Mouse (Mus musculus): ENCODE measurements at regions not wholly inside any gene's neighbourhood (a gene's known extent, or its start where the extent isn't known, plus 50 kb on each side); places are given as distances from the start of the nearest gene placed in this dataset. TPM values are rescaled to one million over a fixed set of nuclear protein-coding genes. Genes with fewer than 3 reads are reported as not detected.

DNA sequence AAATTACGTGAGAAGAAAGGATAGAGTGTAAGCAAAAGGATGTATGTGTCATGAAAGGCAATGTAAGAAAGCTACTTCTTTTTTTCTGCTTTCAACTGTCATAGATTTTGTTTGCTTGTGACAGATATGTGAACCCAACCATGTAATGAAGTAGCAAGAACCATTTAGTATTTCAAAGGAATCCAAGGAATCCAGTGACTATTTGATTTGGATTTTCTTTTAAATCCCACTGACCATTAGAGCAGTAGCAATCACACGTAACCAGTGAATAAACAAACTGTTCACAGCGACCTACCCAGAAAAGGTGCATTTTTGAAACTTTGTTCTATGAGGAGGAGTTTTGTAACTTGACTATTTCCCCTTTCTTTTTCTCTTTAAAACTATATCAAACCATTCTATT, 981.2 kb upstream of the Luzp2 start:
- no peak for ATAC-seq
- Histone ChIP-seq H3K9ac (ENCODE audit: low read length) (no peak overlapping the region), H3K4me3 (ENCODE audit: low read depth, low read length) (no peak overlapping the region), H3K4me1 (ENCODE audit: control insufficient read depth, insufficient read depth, low read length) (no peaks in the 10 kb centered on the region), H3K27ac (ENCODE audit: low read depth, low read length) (no peak overlapping the region), H3K4me2 (ENCODE audit: low read length) (no peak overlapping the region), H3K36me3 (ENCODE audit: control insufficient read depth, insufficient read depth, low read length) (no peaks in the 10 kb centered on the region), H3K9me3 (replicated peaks; ENCODE audit: control insufficient read depth, low read length) (no peaks in the 10 kb centered on the region), H3K27me3 (replicated peaks; ENCODE audit: control insufficient read depth, insufficient read depth, low read length) (no peaks in the 10 kb centered on the region)
- DNase-seq (ENCODE audit: low spot score) = no peak
- 70% methylated on average over 3 of the region's 3 CpGs for WGBS

DNA sequence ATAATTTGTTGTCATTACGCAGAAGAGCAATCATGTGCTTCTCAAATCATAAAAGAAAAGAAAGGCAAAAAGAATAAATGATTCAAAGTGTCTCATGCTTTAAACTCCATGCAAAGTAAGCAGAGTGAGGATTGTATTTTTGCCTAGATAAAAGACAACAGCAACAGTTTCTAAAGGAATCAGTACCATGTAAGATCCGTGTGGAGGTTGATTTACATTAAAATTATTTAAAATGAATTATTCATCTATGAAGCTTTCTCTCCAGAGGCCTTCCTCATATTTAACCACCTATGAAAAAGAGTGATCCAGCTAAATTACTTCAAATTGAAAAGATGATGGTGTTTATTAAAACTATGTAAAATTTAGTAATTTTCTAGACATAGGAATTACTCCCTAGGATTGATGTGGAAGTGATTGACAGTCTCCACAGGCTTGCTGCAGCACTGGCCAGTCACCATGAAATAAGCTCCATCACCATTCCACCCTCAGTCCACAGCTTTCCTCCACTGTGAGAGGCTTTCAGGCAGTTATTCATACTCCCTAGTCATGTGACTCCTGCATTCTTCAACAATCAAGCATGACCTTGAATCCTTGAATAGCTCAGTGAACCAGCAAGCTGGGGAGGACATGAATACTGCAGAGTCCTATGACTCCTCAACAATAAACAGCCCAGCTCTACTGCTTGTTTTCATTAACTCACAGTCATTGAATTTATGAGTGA, 962.7 kb upstream of the Luzp2 start:
- H3K4me3 ChIP-seq (ENCODE audit: low read depth, low read length) = no peak overlapping the region
- no peaks in the 10 kb centered on the region for H3K36me3 ChIP-seq (ENCODE audit: control insufficient read depth, insufficient read depth, low read length)
- 58% methylated on average over 2 of the region's 2 CpGs for WGBS
- H3K27ac ChIP-seq (ENCODE audit: low read depth, low read length) = no peak overlapping the region
- no peak overlapping the region for H3K9ac ChIP-seq (ENCODE audit: low read length)
- H3K4me2 ChIP-seq (ENCODE audit: low read length) = no peak overlapping the region
- no peaks in the 10 kb centered on the region; the same call in 1 of the 2 replicates for H3K4me1 ChIP-seq (ENCODE audit: control insufficient read depth, insufficient read depth, low read length)
- ATAC-seq = peak; percentile 69
- H3K27me3 ChIP-seq (replicated peaks; ENCODE audit: control insufficient read depth, insufficient read depth, low read length) = no peaks in the 10 kb centered on the region
- DNase-seq (ENCODE audit: low spot score) = peak; percentile 25
- no peaks in the 10 kb centered on the region for H3K9me3 ChIP-seq (replicated peaks; ENCODE audit: control insufficient read depth, low read length)

DNA sequence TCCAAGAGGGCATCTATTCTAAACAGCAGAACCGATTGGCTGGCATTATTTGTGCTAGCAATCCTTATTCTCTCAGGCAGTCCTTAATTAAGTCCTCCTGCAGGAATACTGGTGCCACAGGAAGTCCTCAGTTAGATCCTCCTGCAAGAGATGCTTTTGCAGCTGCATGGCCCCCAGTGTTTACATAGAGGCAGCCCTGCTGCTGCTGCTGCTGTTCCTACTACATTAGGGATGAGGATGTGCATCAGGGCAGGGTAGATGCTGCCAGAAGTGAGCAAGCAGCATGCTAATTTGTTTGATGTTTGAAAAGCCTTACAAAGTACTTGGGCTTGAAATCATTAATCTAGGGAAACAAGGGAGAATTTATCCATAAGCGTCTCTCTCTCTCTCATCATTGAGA, 922.3 kb upstream of the Luzp2 start:
- Histone ChIP-seq H3K4me2 (ENCODE audit: low read length) (no peak overlapping the region), H3K27ac (ENCODE audit: low read depth, low read length) (no peak overlapping the region), H3K27me3 (replicated peaks; ENCODE audit: control insufficient read depth, insufficient read depth, low read length) (no peaks in the 10 kb centered on the region), H3K36me3 (ENCODE audit: control insufficient read depth, insufficient read depth, low read length) (no peaks in the 10 kb centered on the region), H3K9ac (ENCODE audit: low read length) (no peak overlapping the region), H3K4me3 (ENCODE audit: low read depth, low read length) (no peak overlapping the region), H3K4me1 (ENCODE audit: control insufficient read depth, insufficient read depth, low read length) (no peaks in the 10 kb centered on the region), H3K9me3 (replicated peaks; ENCODE audit: control insufficient read depth, low read length) (no peaks in the 10 kb centered on the region)
- 54% methylated on average over 2 of the region's 2 CpGs for WGBS
- DNase-seq (ENCODE audit: low spot score) (no peak), ATAC-seq (no peak)

DNA sequence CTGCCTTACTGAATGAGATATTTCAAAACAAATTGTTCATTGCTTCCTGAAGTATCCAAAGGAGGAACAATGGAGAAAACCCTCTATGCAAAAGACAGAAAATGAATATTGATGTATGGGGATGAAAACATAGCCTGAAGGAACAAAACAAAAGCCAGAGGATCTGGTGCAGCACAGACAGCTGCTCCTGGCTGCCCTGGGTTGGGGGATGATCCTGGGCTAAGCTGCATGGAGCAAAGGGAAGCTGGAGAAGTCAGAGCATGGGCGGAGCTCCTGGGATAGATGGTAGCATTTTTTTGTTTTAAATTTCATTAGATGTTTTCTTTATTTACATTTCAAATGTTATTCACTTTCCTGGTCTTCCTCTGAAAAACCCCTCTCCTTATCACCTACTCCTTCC, 879.6 kb upstream of the Luzp2 start:
- Histone ChIP-seq H3K4me1 (ENCODE audit: control insufficient read depth, insufficient read depth, low read length) (no peaks in the 10 kb centered on the region), H3K27ac (ENCODE audit: low read depth, low read length) (no peak overlapping the region), H3K27me3 (replicated peaks; ENCODE audit: control insufficient read depth, insufficient read depth, low read length) (no peaks in the 10 kb centered on the region), H3K4me2 (ENCODE audit: low read length) (no peak overlapping the region), H3K36me3 (ENCODE audit: control insufficient read depth, insufficient read depth, low read length) (no peaks in the 10 kb centered on the region), H3K4me3 (ENCODE audit: low read depth, low read length) (no peak overlapping the region), H3K9me3 (replicated peaks; ENCODE audit: control insufficient read depth, low read length) (no peaks in the 10 kb centered on the region), H3K9ac (ENCODE audit: low read length) (no peak overlapping the region)
- ATAC-seq (no peak), DNase-seq (ENCODE audit: low spot score) (no peak)
- 95% methylated on average over 1 of the region's 1 CpGs for WGBS

DNA sequence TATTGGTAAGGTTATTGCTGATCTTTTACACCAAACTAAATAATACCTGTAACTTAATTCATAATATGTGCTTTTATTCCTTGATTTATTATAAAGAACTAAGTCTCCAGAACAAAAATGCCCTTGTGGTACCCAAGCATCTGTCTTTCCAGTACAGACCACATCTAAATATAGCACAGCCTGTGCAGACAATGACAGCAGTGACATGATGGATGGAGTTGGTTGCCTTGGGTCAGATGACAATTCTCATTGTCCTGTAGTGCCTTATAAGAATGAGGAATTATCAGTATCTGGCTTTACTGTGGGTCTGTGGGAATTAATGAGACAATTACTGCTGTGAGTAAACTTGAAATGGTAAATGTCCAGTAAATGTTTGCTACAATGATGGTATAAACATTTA, 859.8 kb upstream of the Luzp2 start:
- H3K4me3 ChIP-seq (ENCODE audit: low read depth, low read length) = no peak overlapping the region

DNA sequence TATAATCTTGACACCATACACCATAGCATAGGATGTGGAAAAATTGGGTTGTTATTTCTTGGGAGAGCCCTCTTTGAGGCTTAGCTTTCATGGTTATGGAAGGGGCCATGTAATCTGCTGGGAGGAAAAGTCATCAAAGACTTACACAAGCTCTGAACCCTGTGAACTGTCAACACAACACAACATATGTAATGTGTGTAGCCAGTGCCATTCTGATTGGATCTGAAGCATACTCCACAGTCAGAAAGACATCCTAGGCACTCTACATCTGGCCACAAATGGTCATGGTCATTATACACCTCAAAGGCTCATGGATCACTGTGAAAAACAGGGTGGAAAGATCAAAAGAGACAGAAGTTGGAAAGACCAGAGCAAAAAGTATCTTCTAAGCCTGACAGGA, 839.3 kb upstream of the Luzp2 start:
- Histone ChIP-seq H3K4me1 (ENCODE audit: control insufficient read depth, insufficient read depth, low read length) (no peaks in the 10 kb centered on the region), H3K4me3 (ENCODE audit: low read depth, low read length) (no peak overlapping the region), H3K27ac (ENCODE audit: low read depth, low read length) (no peak overlapping the region), H3K9ac (ENCODE audit: low read length) (no peak overlapping the region), H3K9me3 (replicated peaks; ENCODE audit: control insufficient read depth, low read length) (no peaks in the 10 kb centered on the region), H3K36me3 (ENCODE audit: control insufficient read depth, insufficient read depth, low read length) (no peaks in the 10 kb centered on the region), H3K4me2 (ENCODE audit: low read length) (no peak overlapping the region), H3K27me3 (replicated peaks; ENCODE audit: control insufficient read depth, insufficient read depth, low read length) (no peaks in the 10 kb centered on the region)
- no peak for ATAC-seq
- no peak for DNase-seq (ENCODE audit: low spot score)

More for the DNA sequence above, 859.8 kb upstream of the Luzp2 start:
- H3K27me3 ChIP-seq (replicated peaks; ENCODE audit: control insufficient read depth, insufficient read depth, low read length) = no peaks in the 10 kb centered on the region
- no peaks in the 10 kb centered on the region for H3K9me3 ChIP-seq (replicated peaks; ENCODE audit: control insufficient read depth, low read length)
- no peak for DNase-seq (ENCODE audit: low spot score)
- H3K4me2 ChIP-seq (ENCODE audit: low read length) = no peak overlapping the region
- no peaks in the 10 kb centered on the region for H3K36me3 ChIP-seq (ENCODE audit: control insufficient read depth, insufficient read depth, low read length)
- H3K27ac ChIP-seq (ENCODE audit: low read depth, low read length) = no peak overlapping the region
- no peak overlapping the region for H3K9ac ChIP-seq (ENCODE audit: low read length)
- no peak for ATAC-seq
- H3K4me1 ChIP-seq (ENCODE audit: control insufficient read depth, insufficient read depth, low read length) = no peaks in the 10 kb centered on the region

DNA sequence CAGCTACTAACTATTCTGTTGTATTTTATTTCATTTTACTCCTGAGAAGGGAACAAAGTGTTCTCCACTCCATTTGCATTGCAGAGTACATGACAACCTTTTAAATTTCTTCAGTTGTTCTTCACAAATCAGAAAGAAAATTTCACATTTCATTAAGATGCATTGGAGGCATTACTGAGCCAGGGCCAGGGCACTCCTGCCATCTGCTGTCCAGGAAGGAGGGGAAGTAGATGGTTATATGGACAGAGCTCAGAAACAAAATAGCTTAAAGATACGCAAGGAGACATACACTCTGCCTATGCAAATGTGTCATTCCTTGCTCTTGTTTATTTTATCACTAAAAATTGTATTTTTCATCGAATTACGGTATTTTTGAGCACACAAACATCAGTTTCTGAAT, 826.6 kb upstream of the Luzp2 start:
- no peak for ATAC-seq
- Histone ChIP-seq H3K36me3 (ENCODE audit: control insufficient read depth, insufficient read depth, low read length) (no peaks in the 10 kb centered on the region), H3K9ac (ENCODE audit: low read length) (no peak overlapping the region), H3K27ac (ENCODE audit: low read depth, low read length) (no peak overlapping the region), H3K4me1 (ENCODE audit: control insufficient read depth, insufficient read depth, low read length) (no peaks in the 10 kb centered on the region), H3K9me3 (replicated peaks; ENCODE audit: control insufficient read depth, low read length) (no peaks in the 10 kb centered on the region), H3K27me3 (replicated peaks; ENCODE audit: control insufficient read depth, insufficient read depth, low read length) (no peaks in the 10 kb centered on the region), H3K4me3 (ENCODE audit: low read depth, low read length) (no peak overlapping the region), H3K4me2 (ENCODE audit: low read length) (no peak overlapping the region)
- 80% methylated on average over 3 of the region's 3 CpGs for WGBS
- no peak for DNase-seq (ENCODE audit: low spot score)

Small RNA genes lying in the stretch of these regions (microRNA-seq; reads per million reads assigned to microRNA genes)
- gene Gm27921 (not detected), gene Mir6238 (not detected)
